Mouse (Mus musculus): ENCODE measurements at regions not wholly inside any gene's neighbourhood (a gene's known extent, or its start where the extent isn't known, plus 50 kb on each side); places are given as distances from the start of the nearest gene placed in this dataset.

DNA sequence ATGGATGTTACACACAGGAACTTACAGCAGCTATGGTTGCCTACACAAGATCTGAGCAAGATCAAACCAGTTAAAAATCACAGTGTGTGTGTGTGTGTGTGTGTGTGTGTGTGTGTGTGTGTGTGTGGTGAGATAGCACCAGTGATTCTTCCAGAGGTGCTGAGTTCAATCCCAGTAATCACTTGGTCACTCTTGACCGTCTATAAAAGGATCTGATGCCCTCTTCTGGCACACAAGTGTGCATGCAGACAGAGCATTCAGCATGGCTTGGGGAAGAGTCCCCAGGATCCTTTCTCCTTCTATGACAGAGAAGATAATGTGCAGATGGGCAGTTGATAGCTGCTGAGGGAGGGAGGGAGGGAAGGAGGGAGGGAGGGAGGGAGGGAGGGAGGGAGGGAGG is 274.4 kb upstream of the Pkn2 start:
- H3K9me3 ChIP-seq: no peaks in the 10 kb centered on the region
- peaks cover 14% of the 10 kb centered on the region for H3K4me1 ChIP-seq (replicated peaks)
- no peak overlapping the region for H3K27ac ChIP-seq
- no peak for DNase-seq (ENCODE audit: low spot score)
- 50% methylated on average over 1 of the region's 1 CpGs for WGBS
- H3K36me3 ChIP-seq: no peaks in the 10 kb centered on the region
- H3K27me3 ChIP-seq (ENCODE audit: insufficient read depth, poor library complexity, severe bottlenecking): no peaks in the 10 kb centered on the region
- no peak overlapping the region for H3K4me3 ChIP-seq

DNA sequence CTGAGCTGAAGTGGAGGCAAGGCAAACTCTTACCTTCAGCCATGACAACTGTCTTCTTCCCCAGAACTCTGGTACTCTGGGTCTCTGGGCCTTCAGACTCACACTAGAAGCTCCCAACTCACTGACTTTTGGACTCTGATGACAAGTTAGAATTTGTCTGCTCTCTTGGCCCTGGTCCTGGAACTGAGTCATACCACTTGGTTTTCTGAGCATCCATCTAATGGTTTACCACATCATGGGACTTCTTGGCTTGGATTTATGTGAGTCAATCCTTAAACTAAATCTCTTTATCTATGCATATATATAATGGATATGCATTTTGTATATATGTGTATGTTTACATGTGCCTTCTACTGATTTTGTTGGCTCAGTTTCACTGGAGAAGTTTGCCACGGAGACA is 273.8 kb upstream of the Pkn2 start:
- H3K4me1 ChIP-seq (replicated peaks): peaks cover 14% of the 10 kb centered on the region
- WGBS: 93% methylated on average over 1 of the region's 1 CpGs
- no peaks in the 10 kb centered on the region for H3K36me3 ChIP-seq
- H3K27me3 ChIP-seq (ENCODE audit: insufficient read depth, poor library complexity, severe bottlenecking): no peaks in the 10 kb centered on the region
- no peak overlapping the region for H3K4me3 ChIP-seq
- no peaks in the 10 kb centered on the region for H3K9me3 ChIP-seq
- no peak for DNase-seq (ENCODE audit: low spot score)
- no peak overlapping the region for H3K27ac ChIP-seq

DNA sequence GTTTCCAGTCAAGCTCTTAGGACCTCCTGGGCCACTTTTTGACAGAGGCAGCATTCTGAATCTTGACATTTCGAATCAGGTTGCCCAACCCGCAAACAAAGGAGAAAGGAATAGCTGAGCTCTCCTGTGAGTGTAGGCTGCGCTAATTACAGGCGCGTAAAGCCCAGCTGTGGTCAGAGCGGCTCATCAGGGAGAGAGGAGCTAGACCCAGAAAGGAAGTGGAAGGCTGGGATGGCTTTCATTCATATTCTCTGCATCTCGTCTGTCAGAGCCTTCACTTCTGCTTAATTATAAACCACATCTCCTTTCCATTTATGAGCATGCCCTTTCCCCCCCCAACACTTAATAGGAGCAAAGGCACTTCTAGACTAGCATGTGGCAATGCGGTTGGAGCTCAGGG is 265.7 kb upstream of the Pkn2 start:
- no peak overlapping the region for H3K4me3 ChIP-seq
- H3K4me1 ChIP-seq (replicated peaks): peaks cover 4% of the 10 kb centered on the region; the same call in 1 of the 2 replicates
- no peaks in the 10 kb centered on the region for H3K9me3 ChIP-seq
- H3K36me3 ChIP-seq: no peaks in the 10 kb centered on the region
- no peak overlapping the region for H3K27ac ChIP-seq
- WGBS: 56% methylated on average over 8 of the region's 8 CpGs
- peak; percentile 23 for DNase-seq (ENCODE audit: low spot score)
- no peaks in the 10 kb centered on the region for H3K27me3 ChIP-seq (ENCODE audit: insufficient read depth, poor library complexity, severe bottlenecking)

DNA sequence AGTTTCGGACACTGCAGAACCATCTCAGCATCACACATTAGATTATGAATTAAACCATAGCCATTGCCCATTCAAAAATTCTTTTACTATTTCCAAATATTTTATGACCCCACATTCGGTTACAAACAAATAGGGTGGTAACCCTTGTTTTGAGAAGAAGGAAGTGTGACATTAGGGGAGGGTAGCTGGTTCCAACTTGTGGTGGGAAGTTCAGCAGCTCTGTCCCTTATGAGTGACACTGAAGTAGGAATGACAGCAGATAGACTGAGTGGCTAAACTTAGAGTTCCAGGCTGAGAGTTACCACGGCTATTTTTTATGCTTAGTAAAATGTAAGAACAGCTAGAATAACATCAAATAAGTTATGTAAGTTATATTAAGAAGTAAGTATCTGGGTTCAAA is 257.1 kb upstream of the Pkn2 start:
- H3K9me3 ChIP-seq: no peaks in the 10 kb centered on the region
- H3K36me3 ChIP-seq: no peaks in the 10 kb centered on the region
- 89% methylated on average over 3 of the region's 3 CpGs for WGBS
- no peaks in the 10 kb centered on the region for H3K4me1 ChIP-seq (replicated peaks)
- no peak for DNase-seq (ENCODE audit: low spot score)
- no peak overlapping the region for H3K4me3 ChIP-seq
- H3K27me3 ChIP-seq (ENCODE audit: insufficient read depth, poor library complexity, severe bottlenecking): no peaks in the 10 kb centered on the region
- H3K27ac ChIP-seq: no peak overlapping the region

DNA sequence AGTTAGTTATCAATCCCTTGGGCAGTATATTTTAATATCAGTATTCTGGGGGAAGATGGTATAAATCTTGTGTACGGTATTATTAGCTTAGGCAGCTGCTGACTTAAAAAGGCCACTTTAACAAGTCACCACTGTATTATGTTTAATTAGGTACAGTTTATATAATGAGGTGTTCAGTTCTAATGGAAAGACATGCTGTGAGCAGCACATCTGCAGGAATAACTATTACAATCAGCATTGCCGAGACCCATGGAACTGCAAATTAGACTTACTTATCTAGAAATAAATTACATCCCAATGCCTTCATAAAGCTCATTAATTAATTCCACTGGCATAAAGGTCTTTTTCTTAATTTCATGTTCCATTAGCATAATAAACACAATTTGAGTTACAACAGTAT is 252.7 kb upstream of the Pkn2 start:
- Histone ChIP-seq H3K9me3 (no peaks in the 10 kb centered on the region), H3K36me3 (no peaks in the 10 kb centered on the region), H3K27ac (no peak overlapping the region), H3K4me1 (replicated peaks) (no peaks in the 10 kb centered on the region), H3K27me3 (ENCODE audit: insufficient read depth, poor library complexity, severe bottlenecking) (no peaks in the 10 kb centered on the region), H3K4me3 (no peak overlapping the region)
- no peak for DNase-seq (ENCODE audit: low spot score)
- 89% methylated on average over 2 of the region's 2 CpGs for WGBS

DNA sequence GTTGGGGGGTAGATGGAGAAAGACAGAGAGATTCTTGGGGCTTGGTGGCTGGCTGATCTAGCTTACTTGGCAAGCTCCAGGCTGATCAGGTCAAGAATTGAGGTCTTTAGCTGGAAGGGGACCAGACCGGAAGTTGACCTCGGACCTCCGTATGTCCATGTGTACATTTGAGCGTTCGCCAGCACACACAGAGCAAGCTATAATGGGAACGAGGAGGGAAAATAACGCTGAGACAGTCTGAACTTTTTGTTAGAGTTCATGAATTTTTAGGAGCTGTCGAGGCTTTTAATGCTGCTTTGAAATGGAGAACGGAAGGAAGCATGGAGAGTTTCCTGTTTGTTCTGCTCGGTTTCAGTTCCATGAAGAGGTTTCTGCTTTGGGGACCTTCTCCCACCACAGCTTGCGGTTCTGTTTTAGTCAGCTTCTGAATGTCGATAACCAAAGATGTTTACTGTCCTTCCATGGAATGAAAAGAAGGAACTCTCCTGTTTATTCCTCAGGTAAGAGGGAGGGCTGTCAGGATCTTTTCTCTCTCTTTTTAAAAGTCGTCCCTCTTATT is 226.0 kb upstream of the Pkn2 start:
- 0 out of 2 replicates have a peak, but pooled peaks cover 4% of the 10 kb centered on the region for H3K4me1 ChIP-seq (replicated peaks)
- H3K27ac ChIP-seq: no peak overlapping the region
- no peaks in the 10 kb centered on the region for H3K36me3 ChIP-seq
- no peak overlapping the region for H3K4me3 ChIP-seq
- H3K9me3 ChIP-seq: no peaks in the 10 kb centered on the region
- H3K27me3 ChIP-seq (ENCODE audit: insufficient read depth, poor library complexity, severe bottlenecking): peaks cover 9% of the 10 kb centered on the region; the same call in 1 of the 2 replicates
- no peak for DNase-seq (ENCODE audit: low spot score)
- 79% methylated on average over 13 of the region's 13 CpGs for WGBS

DNA sequence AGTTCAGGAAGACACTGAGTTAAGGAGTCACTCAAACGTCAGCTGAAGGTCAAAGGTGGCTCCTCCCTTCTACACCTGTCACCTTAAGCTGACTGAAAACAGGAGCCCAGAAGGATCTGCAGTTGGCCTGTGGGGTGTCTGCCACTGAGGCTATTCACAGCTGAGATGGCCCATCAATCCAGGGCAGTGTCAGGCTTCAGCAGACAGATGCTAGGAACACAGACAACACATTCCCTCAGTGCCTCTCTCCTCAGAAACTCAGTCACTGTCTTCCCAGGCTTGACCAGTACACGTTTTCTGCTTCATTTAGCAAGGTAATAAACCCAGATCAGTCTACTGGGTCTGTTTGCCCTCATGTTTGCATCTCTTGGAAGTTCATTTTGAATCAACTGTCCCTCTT is 222.9 kb upstream of the Pkn2 start:
- H3K27me3 ChIP-seq (ENCODE audit: insufficient read depth, poor library complexity, severe bottlenecking): peaks cover 20% of the 10 kb centered on the region; the same call in 1 of the 2 replicates
- H3K4me1 ChIP-seq (replicated peaks): peaks cover 9% of the 10 kb centered on the region
- DNase-seq (ENCODE audit: low spot score): no peak
- no peaks in the 10 kb centered on the region for H3K9me3 ChIP-seq
- H3K4me3 ChIP-seq: no peak overlapping the region
- no peaks in the 10 kb centered on the region for H3K36me3 ChIP-seq
- 31% methylated on average over 2 of the region's 2 CpGs for WGBS
- no peak overlapping the region for H3K27ac ChIP-seq

DNA sequence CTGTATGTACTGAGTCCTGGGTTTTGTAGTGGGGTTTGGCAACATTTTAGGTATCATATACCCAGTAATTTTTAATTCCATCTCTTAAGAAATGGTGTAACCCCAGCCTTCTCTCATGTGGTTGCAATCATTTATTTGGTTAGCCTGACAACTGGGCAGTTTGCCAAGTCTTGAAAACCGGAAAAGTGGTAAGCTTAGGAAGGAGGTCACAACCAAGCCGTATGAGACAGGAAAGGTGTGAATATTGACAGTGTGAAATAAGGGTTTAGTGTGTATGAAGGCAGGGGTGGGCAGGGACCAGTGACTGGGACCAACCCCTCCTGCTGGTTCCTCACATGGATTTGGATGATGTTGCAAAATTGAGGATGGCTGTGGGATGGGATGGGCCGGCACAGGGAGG is 221.5 kb upstream of the Pkn2 start:
- Histone ChIP-seq H3K27me3 (ENCODE audit: insufficient read depth, poor library complexity, severe bottlenecking) (peaks cover 26% of the 10 kb centered on the region; the same call in 1 of the 2 replicates), H3K4me3 (no peak overlapping the region), H3K27ac (no peak overlapping the region), H3K36me3 (no peaks in the 10 kb centered on the region), H3K9me3 (no peaks in the 10 kb centered on the region), H3K4me1 (replicated peaks) (peaks cover 9% of the 10 kb centered on the region)
- WGBS: 62% methylated on average over 3 of the region's 3 CpGs
- DNase-seq (ENCODE audit: low spot score): no peak

DNA sequence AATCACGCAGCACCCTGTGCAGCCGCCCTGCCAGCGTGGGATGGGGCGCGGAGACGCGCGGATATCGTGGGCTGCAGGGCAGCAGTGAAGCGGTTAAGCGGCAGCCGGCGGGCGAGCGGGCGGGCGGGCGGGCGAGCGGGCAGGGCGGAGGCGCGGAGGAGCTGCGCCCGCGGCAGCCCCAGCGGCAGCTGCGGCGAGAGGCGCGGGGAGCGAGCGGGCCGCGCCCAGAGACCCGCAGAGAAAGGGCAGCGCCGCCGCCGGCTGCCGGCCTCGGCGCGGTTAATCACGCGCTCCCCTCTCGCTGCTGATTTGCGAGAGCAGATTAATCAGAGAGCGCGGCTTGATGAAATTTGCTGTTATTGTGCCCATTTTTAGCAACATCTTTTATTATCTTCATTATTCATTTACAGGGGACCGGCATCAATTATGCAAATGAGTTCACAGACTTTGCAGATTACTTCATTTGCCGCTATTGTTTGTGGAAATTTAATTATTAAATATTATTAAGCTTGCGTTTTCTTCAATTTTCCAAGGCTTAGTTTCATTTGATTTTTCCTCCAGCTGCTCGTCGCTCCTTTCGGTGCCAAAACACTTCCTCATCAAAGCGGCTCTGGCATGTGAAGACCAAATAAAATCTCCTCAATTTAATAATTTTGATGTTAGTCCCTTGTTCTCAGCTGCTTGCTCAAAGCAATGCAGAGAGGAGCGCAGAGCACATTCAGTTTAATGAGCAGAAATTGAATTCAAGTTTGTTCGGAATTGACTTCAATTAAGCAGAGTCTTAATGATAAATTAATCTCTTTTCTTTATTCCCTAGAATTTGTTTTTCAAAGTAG is 219.2 kb upstream of the Pkn2 start:
- 4% methylated on average over 59 of the region's 59 CpGs for WGBS
- Histone ChIP-seq H3K27ac (peak overlapping the region; percentile 86), H3K36me3 (no peaks in the 10 kb centered on the region)

DNA sequence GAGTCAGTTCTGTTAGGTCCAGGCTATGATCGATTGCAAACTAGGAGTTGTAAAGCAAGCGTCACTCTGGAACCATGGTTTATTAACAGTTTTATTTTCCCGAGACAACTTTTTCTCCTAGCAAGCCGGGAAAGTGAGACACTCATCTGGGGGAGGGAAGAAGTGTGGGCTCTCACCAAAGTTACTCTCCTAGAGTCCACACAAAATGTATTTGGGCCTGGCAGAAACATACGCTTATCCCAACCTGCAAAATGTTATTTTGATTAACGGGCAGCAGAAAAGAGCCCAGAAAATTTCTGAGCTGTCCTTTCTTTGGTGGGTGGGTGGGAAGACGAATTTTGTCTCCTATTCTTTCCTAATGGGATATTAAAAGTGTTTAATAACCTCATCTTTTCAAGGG is 218.4 kb upstream of the Pkn2 start:
- H3K27me3 ChIP-seq (ENCODE audit: insufficient read depth, poor library complexity, severe bottlenecking): peaks cover 22% of the 10 kb centered on the region; the same call in 1 of the 2 replicates
- peaks cover 9% of the 10 kb centered on the region for H3K4me1 ChIP-seq (replicated peaks)
- H3K4me3 ChIP-seq: peak overlapping the region; percentile 57
- H3K9me3 ChIP-seq: no peaks in the 10 kb centered on the region
- 70% methylated on average over 7 of the region's 7 CpGs for WGBS
- H3K27ac ChIP-seq: peak overlapping the region; percentile 86; the same call in 1 of the 2 replicates
- no peak for DNase-seq (ENCODE audit: low spot score)
- H3K36me3 ChIP-seq: no peaks in the 10 kb centered on the region

More for the DNA sequence above, 219.2 kb upstream of the Pkn2 start:
- DNase-seq (ENCODE audit: low spot score): peak; percentile 51
- peaks cover 9% of the 10 kb centered on the region for H3K4me1 ChIP-seq (replicated peaks)
- peak overlapping the region; percentile 57 for H3K4me3 ChIP-seq
- peaks cover 26% of the 10 kb centered on the region; the same call in 1 of the 2 replicates for H3K27me3 ChIP-seq (ENCODE audit: insufficient read depth, poor library complexity, severe bottlenecking)
- H3K9me3 ChIP-seq: no peaks in the 10 kb centered on the region

DNA sequence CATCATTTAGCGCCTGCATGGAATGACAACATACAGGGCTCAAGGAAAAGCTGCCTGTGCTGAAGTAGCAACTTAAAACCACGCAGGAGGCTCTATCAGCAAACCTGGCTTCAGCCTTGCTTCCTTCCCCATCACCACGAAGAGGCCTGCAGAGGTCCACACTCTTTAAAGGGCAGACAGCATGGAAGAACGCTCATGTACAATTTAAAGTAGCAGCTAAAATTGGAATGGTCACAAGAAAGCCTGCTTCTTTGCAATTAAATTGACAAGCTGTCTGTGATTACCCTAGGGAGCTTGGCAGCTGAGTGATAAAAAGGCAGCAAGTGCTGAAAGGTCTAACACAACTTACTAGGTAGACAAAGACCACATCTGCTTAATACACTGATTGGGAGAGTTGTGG is 210.4 kb upstream of the Pkn2 start:
- DNase-seq (ENCODE audit: low spot score): no peak
- Histone ChIP-seq H3K36me3 (no peaks in the 10 kb centered on the region), H3K4me1 (replicated peaks) (peaks cover 14% of the 10 kb centered on the region), H3K27ac (no peak overlapping the region), H3K4me3 (no peak overlapping the region), H3K9me3 (no peaks in the 10 kb centered on the region), H3K27me3 (ENCODE audit: insufficient read depth, poor library complexity, severe bottlenecking) (no peaks in the 10 kb centered on the region)
- WGBS: 58% methylated on average over 4 of the region's 4 CpGs

DNA sequence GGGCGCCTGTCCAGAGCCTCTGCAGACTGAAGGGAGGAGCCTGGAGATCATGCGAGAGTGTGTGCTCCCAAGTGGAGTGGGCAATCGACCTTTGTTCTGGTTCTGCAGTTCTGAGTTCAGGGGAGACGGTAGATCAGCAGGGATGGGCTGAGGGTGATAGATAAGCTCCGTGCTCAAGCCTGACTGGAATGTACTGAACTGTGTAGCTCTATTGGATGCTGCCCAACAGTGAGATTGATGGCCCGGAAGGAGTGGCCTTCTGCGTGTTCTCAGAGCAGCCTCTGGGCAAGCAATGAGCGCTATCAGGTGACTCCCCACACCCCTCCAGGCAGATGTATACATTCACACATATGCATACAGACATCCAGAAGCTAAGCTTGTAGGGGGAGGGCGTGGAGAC is 209.1 kb upstream of the Pkn2 start:
- no peaks in the 10 kb centered on the region for H3K9me3 ChIP-seq
- no peak overlapping the region for H3K27ac ChIP-seq
- H3K4me1 ChIP-seq (replicated peaks): peaks cover 14% of the 10 kb centered on the region
- no peak for DNase-seq (ENCODE audit: low spot score)
- WGBS: 68% methylated on average over 9 of the region's 9 CpGs
- H3K27me3 ChIP-seq (ENCODE audit: insufficient read depth, poor library complexity, severe bottlenecking): no peaks in the 10 kb centered on the region
- no peak overlapping the region for H3K4me3 ChIP-seq
- H3K36me3 ChIP-seq: no peaks in the 10 kb centered on the region

DNA sequence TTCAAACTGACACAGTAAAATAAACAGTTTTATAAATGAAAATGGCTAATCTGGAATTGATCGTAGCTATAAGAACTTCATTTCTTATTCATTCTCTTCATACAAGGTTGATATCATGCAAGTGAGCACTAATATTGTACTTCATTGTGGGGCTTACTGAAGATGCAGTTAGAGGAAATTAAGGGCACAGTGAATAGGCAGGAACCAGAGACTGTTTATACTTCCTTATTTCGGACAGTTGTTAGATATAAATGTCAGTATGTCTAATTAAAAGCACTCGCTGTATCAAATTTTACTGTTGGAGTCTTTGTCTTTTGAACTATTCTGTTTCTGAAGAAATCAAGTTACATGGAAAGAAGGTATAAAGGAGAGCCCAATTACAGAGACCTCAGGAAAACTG is 208.5 kb upstream of the Pkn2 start:
- WGBS: 94% methylated on average over 3 of the region's 3 CpGs

More for the DNA sequence above, 208.5 kb upstream of the Pkn2 start:
- DNase-seq (ENCODE audit: low spot score): no peak
- no peak overlapping the region for H3K27ac ChIP-seq
- no peaks in the 10 kb centered on the region for H3K36me3 ChIP-seq
- H3K9me3 ChIP-seq: no peaks in the 10 kb centered on the region
- H3K4me1 ChIP-seq (replicated peaks): peaks cover 14% of the 10 kb centered on the region
- no peak overlapping the region for H3K4me3 ChIP-seq
- no peaks in the 10 kb centered on the region for H3K27me3 ChIP-seq (ENCODE audit: insufficient read depth, poor library complexity, severe bottlenecking)

Measured in hindbrain, embryonic 10.5 days (tissue).